Mouse (Mus musculus): ENCODE measurements at regions not wholly inside any gene's neighbourhood (a gene's known extent, or its start where the extent isn't known, plus 50 kb on each side); places are given as distances from the start of the nearest gene placed in this dataset.

GRCm38 (mm10) chr12:15553681-15554007 lies 263.1 kb downstream of the Trib2 start:
- TF ChIP-seq CTCF (IDR thresholded peaks at IDR 0.05; ENCODE audit: low read depth) (no peak), EP300 (IDR thresholded peaks at IDR 0.05; ENCODE audit: low read depth) (no peak)
